Mouse (Mus musculus): ENCODE measurements at regions not wholly inside any gene's neighbourhood (a gene's known extent, or its start where the extent isn't known, plus 50 kb on each side); places are given as distances from the start of the nearest gene placed in this dataset.

- ATAC-seq (no peak), DNase-seq (ENCODE audit: low spot score) (no peak)
- Histone ChIP-seq H3K27me3 (replicated peaks; ENCODE audit: control insufficient read depth, insufficient read depth, low read length) (no peaks in the 10 kb centered on the region), H3K4me1 (ENCODE audit: control insufficient read depth, insufficient read depth, low read length) (no peaks in the 10 kb centered on the region), H3K27ac (ENCODE audit: low read depth, low read length) (no peak overlapping the region), H3K36me3 (ENCODE audit: control insufficient read depth, insufficient read depth, low read length) (no peaks in the 10 kb centered on the region), H3K9me3 (replicated peaks; ENCODE audit: control insufficient read depth, low read length) (no peaks in the 10 kb centered on the region), H3K4me2 (ENCODE audit: low read length) (no peak overlapping the region), H3K4me3 (ENCODE audit: low read depth, low read length) (no peak overlapping the region), H3K9ac (ENCODE audit: low read length) (no peak overlapping the region)
- 67% methylated on average over 4 of the region's 4 CpGs for WGBS
Measured at GRCm38 (mm10) chr4:106190248-106190647, 125.8 kb upstream of the Usp24 start.

- Histone ChIP-seq H3K4me1 (ENCODE audit: control insufficient read depth, insufficient read depth, low read length) (no peaks in the 10 kb centered on the region), H3K36me3 (ENCODE audit: control insufficient read depth, insufficient read depth, low read length) (no peaks in the 10 kb centered on the region), H3K4me3 (ENCODE audit: low read depth, low read length) (no peak overlapping the region), H3K9ac (ENCODE audit: low read length) (no peak overlapping the region), H3K27ac (ENCODE audit: low read depth, low read length) (no peak overlapping the region), H3K4me2 (ENCODE audit: low read length) (no peak overlapping the region), H3K27me3 (replicated peaks; ENCODE audit: control insufficient read depth, insufficient read depth, low read length) (no peaks in the 10 kb centered on the region), H3K9me3 (replicated peaks; ENCODE audit: control insufficient read depth, low read length) (no peaks in the 10 kb centered on the region)
- 93% methylated on average over 8 of the region's 8 CpGs for WGBS
- ATAC-seq (no peak), DNase-seq (ENCODE audit: low spot score) (no peak)
Measured at GRCm38 (mm10) chr4:106191331-106191730, 124.7 kb upstream of the Usp24 start.

GRCm38 (mm10) chr4:106191843-106192242, 124.2 kb upstream of the Usp24 start:
- ATAC-seq, result no peak
- Histone ChIP-seq H3K4me1 (ENCODE audit: control insufficient read depth, insufficient read depth, low read length) (no peaks in the 10 kb centered on the region), H3K27ac (ENCODE audit: low read depth, low read length) (no peak overlapping the region), H3K4me2 (ENCODE audit: low read length) (no peak overlapping the region), H3K27me3 (replicated peaks; ENCODE audit: control insufficient read depth, insufficient read depth, low read length) (no peaks in the 10 kb centered on the region), H3K9me3 (replicated peaks; ENCODE audit: control insufficient read depth, low read length) (no peaks in the 10 kb centered on the region), H3K4me3 (ENCODE audit: low read depth, low read length) (no peak overlapping the region), H3K9ac (ENCODE audit: low read length) (no peak overlapping the region), H3K36me3 (ENCODE audit: control insufficient read depth, insufficient read depth, low read length) (no peaks in the 10 kb centered on the region)
- no peak for DNase-seq (ENCODE audit: low spot score)
- 93% methylated on average over 3 of the region's 3 CpGs for WGBS

GRCm38 (mm10) chr4:106193204-106193945, 122.6 kb upstream of the Usp24 start:
- H3K36me3 ChIP-seq (ENCODE audit: control insufficient read depth, insufficient read depth, low read length), result no peaks in the 10 kb centered on the region
- DNase-seq (ENCODE audit: low spot score), result no peak
- H3K4me2 ChIP-seq (ENCODE audit: low read length), result no peak overlapping the region
- no peak overlapping the region for H3K9ac ChIP-seq (ENCODE audit: low read length)
- H3K4me3 ChIP-seq (ENCODE audit: low read depth, low read length), result no peak overlapping the region
- H3K27ac ChIP-seq (ENCODE audit: low read depth, low read length), result no peak overlapping the region
- no peak for ATAC-seq
- WGBS, result 54% methylated on average over 3 of the region's 3 CpGs
- no peaks in the 10 kb centered on the region for H3K27me3 ChIP-seq (replicated peaks; ENCODE audit: control insufficient read depth, insufficient read depth, low read length)
- H3K4me1 ChIP-seq (ENCODE audit: control insufficient read depth, insufficient read depth, low read length), result no peaks in the 10 kb centered on the region
- no peaks in the 10 kb centered on the region for H3K9me3 ChIP-seq (replicated peaks; ENCODE audit: control insufficient read depth, low read length)

GRCm38 (mm10) chr4:106195497-106196166, 120.4 kb upstream of the Usp24 start:
- Histone ChIP-seq H3K4me1 (ENCODE audit: control insufficient read depth, insufficient read depth, low read length) (no peaks in the 10 kb centered on the region), H3K27ac (ENCODE audit: low read depth, low read length) (no peak overlapping the region), H3K4me3 (ENCODE audit: low read depth, low read length) (no peak overlapping the region), H3K4me2 (ENCODE audit: low read length) (no peak overlapping the region), H3K36me3 (ENCODE audit: control insufficient read depth, insufficient read depth, low read length) (no peaks in the 10 kb centered on the region), H3K9ac (ENCODE audit: low read length) (no peak overlapping the region), H3K27me3 (replicated peaks; ENCODE audit: control insufficient read depth, insufficient read depth, low read length) (no peaks in the 10 kb centered on the region), H3K9me3 (replicated peaks; ENCODE audit: control insufficient read depth, low read length) (no peaks in the 10 kb centered on the region)
- DNase-seq (ENCODE audit: low spot score), result no peak
- WGBS, result 95% methylated on average over 3 of the region's 3 CpGs
- ATAC-seq, result no peak

- no peak overlapping the region for H3K9ac ChIP-seq (ENCODE audit: low read length)
Measured at GRCm38 (mm10) chr4:106199833-106200232, 116.2 kb upstream of the Usp24 start.

GRCm38 (mm10) chr4:106200241-106200640, 115.8 kb upstream of the Usp24 start:
- Histone ChIP-seq H3K4me3 (ENCODE audit: low read depth, low read length) (no peak overlapping the region), H3K4me1 (ENCODE audit: control insufficient read depth, insufficient read depth, low read length) (no peaks in the 10 kb centered on the region), H3K27ac (ENCODE audit: low read depth, low read length) (no peak overlapping the region), H3K27me3 (replicated peaks; ENCODE audit: control insufficient read depth, insufficient read depth, low read length) (no peaks in the 10 kb centered on the region), H3K4me2 (ENCODE audit: low read length) (no peak overlapping the region), H3K9me3 (replicated peaks; ENCODE audit: control insufficient read depth, low read length) (no peaks in the 10 kb centered on the region), H3K9ac (ENCODE audit: low read length) (no peak overlapping the region), H3K36me3 (ENCODE audit: control insufficient read depth, insufficient read depth, low read length) (no peaks in the 10 kb centered on the region)
- ATAC-seq, result 0 out of 2 replicates have a peak, but pooled peaks have one; percentile 32
- WGBS, result 32% methylated on average over 6 of the region's 6 CpGs
- peak; percentile 47 for DNase-seq (ENCODE audit: low spot score)

More at GRCm38 (mm10) chr4:106199833-106200232, 116.2 kb upstream of the Usp24 start:
- no peaks in the 10 kb centered on the region for H3K9me3 ChIP-seq (replicated peaks; ENCODE audit: control insufficient read depth, low read length)
- no peaks in the 10 kb centered on the region for H3K4me1 ChIP-seq (ENCODE audit: control insufficient read depth, insufficient read depth, low read length)
- no peak overlapping the region for H3K27ac ChIP-seq (ENCODE audit: low read depth, low read length)
- no peak overlapping the region for H3K4me3 ChIP-seq (ENCODE audit: low read depth, low read length)
- H3K27me3 ChIP-seq (replicated peaks; ENCODE audit: control insufficient read depth, insufficient read depth, low read length), result no peaks in the 10 kb centered on the region
- no peak overlapping the region for H3K4me2 ChIP-seq (ENCODE audit: low read length)
- DNase-seq (ENCODE audit: low spot score), result peak; percentile 25
- WGBS, result 8% methylated on average over 11 of the region's 11 CpGs
- 0 out of 2 replicates have a peak, but pooled peaks have one; percentile 12 for ATAC-seq
- no peaks in the 10 kb centered on the region for H3K36me3 ChIP-seq (ENCODE audit: control insufficient read depth, insufficient read depth, low read length)

- Histone ChIP-seq H3K27ac (ENCODE audit: low read depth, low read length) (no peak overlapping the region), H3K4me1 (ENCODE audit: control insufficient read depth, insufficient read depth, low read length) (no peaks in the 10 kb centered on the region), H3K4me3 (ENCODE audit: low read depth, low read length) (no peak overlapping the region), H3K9ac (ENCODE audit: low read length) (no peak overlapping the region), H3K36me3 (ENCODE audit: control insufficient read depth, insufficient read depth, low read length) (no peaks in the 10 kb centered on the region), H3K27me3 (replicated peaks; ENCODE audit: control insufficient read depth, insufficient read depth, low read length) (no peaks in the 10 kb centered on the region), H3K9me3 (replicated peaks; ENCODE audit: control insufficient read depth, low read length) (no peaks in the 10 kb centered on the region), H3K4me2 (ENCODE audit: low read length) (no peak overlapping the region)
- DNase-seq (ENCODE audit: low spot score) (peak; percentile 51), ATAC-seq (peak; percentile 63; the same call in 1 of the 2 replicates)
- 6% methylated on average over 3 of the region's 3 CpGs for WGBS
Measured at GRCm38 (mm10) chr4:106202554-106202953, 113.5 kb upstream of the Usp24 start.

- Histone ChIP-seq H3K4me3 (ENCODE audit: low read depth, low read length) (no peak overlapping the region), H3K27ac (ENCODE audit: low read depth, low read length) (no peak overlapping the region), H3K27me3 (replicated peaks; ENCODE audit: control insufficient read depth, insufficient read depth, low read length) (no peaks in the 10 kb centered on the region), H3K4me1 (ENCODE audit: control insufficient read depth, insufficient read depth, low read length) (no peaks in the 10 kb centered on the region), H3K9ac (ENCODE audit: low read length) (no peak overlapping the region), H3K4me2 (ENCODE audit: low read length) (no peak overlapping the region), H3K36me3 (ENCODE audit: control insufficient read depth, insufficient read depth, low read length) (no peaks in the 10 kb centered on the region), H3K9me3 (replicated peaks; ENCODE audit: control insufficient read depth, low read length) (no peaks in the 10 kb centered on the region)
- ATAC-seq (no peak), DNase-seq (ENCODE audit: low spot score) (no peak)
- 91% methylated on average over 2 of the region's 2 CpGs for WGBS
Measured at GRCm38 (mm10) chr4:106205200-106205599, 110.8 kb upstream of the Usp24 start.

Measured in forebrain, embryonic 14.5 days (tissue).